Mouse (Mus musculus) neural tube, embryonic 14.5 days (tissue): ENCODE results near the gene Tmem200a. TPM values are rescaled to one million over a fixed set of nuclear protein-coding genes. Genes with fewer than 3 reads are reported as not detected.
A peak's percentile ranks its signal among the peaks of the same experiment; 100 is the strongest.

Source experiments
- ATAC-seq: fragments of 200-750 bp; cut with Nextera tagmentation; 2 replicates; pipeline ENCODE4 v1.8.0; 2017; ENCODE audit warnings: low read depth, mild to moderate bottlenecking, moderate TSS enrichment, moderate library complexity
- H3K27ac ChIP-seq: fragments of 300-500 bp; sonication (generic); 2 replicates; pipeline ENCODE4 v1.5.1; 2014; ENCODE audit warnings: low read depth, mild to moderate bottlenecking, control low read depth, low read length, moderate library complexity, mixed read lengths
- H3K27me3 ChIP-seq: fragments of 300-500 bp; sonication (generic); 2 replicates; pipeline ENCODE4 v1.6.1; 2014; ENCODE audit warnings: low read length; ENCODE audit not compliant: control insufficient read depth, insufficient read depth
- H3K36me3 ChIP-seq: fragments of 300-500 bp; sonication (generic); 2 replicates; pipeline ENCODE4 v1.6.1; 2014; ENCODE audit warnings: low read length, mixed read lengths; ENCODE audit not compliant: control insufficient read depth, insufficient read depth
- H3K4me1 ChIP-seq: fragments of 300-500 bp; sonication (generic); 2 replicates; pipeline ENCODE4 v1.6.1; 2014; ENCODE audit warnings: low read length; ENCODE audit not compliant: control insufficient read depth, insufficient read depth
- H3K4me2 ChIP-seq: fragments of 300-500 bp; sonication (generic); 2 replicates; pipeline ENCODE4 v1.6.1; 2014; ENCODE audit warnings: mild to moderate bottlenecking, low read depth, low read length, control low read depth
- H3K4me3 ChIP-seq: fragments of 300-500 bp; sonication (generic); 2 replicates; pipeline ENCODE4 v1.5.1; 2014; ENCODE audit warnings: low read depth, low read length, control low read depth, mixed read lengths
- H3K9ac ChIP-seq: fragments of 300-500 bp; sonication (generic); replicated peaks from 2 replicates; pipeline ENCODE4 v1.6.1; 2014; ENCODE audit warnings: low read depth, mild to moderate bottlenecking, control low read depth, low read length, mixed read lengths
- H3K9me3 ChIP-seq: fragments of 300-500 bp; sonication (generic); 2 replicates; pipeline ENCODE4 v1.6.1; 2016; ENCODE audit warnings: low read length; ENCODE audit not compliant: control insufficient read depth
- WGBS: fragments of 180-500 bp; shearing (Covaris S2); extraction: QIAGEN DNeasy Blood & Tissue Kit; methylation state at CpG from one replicate; pipeline ENCODE4 v1.1.7; 2014; 5-methylcytosine and 5-hydroxymethylcytosine counted together
- polyA plus RNA-seq: library from polyadenylated mRNA; unstranded; fragments of >200 nt; fragmentation: Nextera tagmentation; extraction: Ambion mirVana; gene quantifications from 2 replicates; pipeline ENCODE4 v1.2.1, GENCODE M21; 2014

Tmem200a gene
- polyA plus RNA-seq, 1 experiment from 2014 or later = 22.6 TPM

DNA sequence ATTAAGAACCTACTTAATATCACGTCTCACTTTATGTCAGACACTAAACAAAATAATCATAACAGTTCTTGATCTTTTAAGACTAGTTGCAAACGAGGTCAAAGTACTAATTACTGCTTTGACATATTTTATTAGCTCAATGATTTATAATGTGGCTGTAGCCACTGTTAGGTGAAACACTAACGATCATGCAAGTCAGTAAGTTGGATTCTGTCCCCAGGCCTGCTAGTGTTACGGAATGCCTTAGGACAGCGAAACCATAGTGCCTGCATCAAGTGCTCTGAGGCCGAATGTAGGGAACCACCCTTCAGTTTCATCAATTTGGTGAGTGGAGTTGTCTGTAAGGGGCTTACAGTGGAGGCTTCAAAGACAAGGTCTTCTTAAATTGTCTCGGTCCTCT lies 126.0 kb downstream of the Tmem200a start:
- 62% methylated on average over 7 of the region's 7 CpGs for WGBS
- Histone ChIP-seq H3K9me3 (no peaks in the 10 kb centered on the region), H3K27me3 (no peaks in the 10 kb centered on the region), H3K27ac (no peak overlapping the region), H3K4me3 (no peak overlapping the region), H3K4me1 (no peaks in the 10 kb centered on the region), H3K4me2 (no peak overlapping the region), H3K9ac (no peak overlapping the region), H3K36me3 (no peaks in the 10 kb centered on the region)
- no peak for ATAC-seq

DNA sequence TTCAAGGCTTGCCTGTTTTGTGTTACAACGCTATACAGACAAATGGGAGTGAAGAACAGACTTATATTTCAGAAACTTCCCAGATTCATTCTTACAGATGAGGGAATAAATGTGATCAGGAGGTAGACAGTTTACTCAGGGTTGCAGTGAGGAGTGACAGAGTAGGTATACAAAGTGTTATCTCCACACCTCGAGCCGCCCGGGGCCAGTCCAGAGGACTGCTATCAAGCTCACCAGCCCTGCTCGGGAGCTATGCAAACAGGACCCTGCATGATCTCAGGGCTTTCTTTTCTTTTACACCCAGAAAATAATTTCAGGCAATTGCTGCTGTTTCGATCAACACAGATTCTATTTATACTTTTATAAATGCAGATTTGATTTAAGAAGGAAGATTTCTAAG lies 126.7 kb downstream of the Tmem200a start:
- Histone ChIP-seq H3K4me1 (no peaks in the 10 kb centered on the region), H3K9me3 (no peaks in the 10 kb centered on the region), H3K9ac (no peak overlapping the region), H3K36me3 (no peaks in the 10 kb centered on the region), H3K4me2 (no peak overlapping the region), H3K27ac (no peak overlapping the region), H3K4me3 (no peak overlapping the region), H3K27me3 (no peaks in the 10 kb centered on the region)
- ATAC-seq = no peak
- WGBS = 92% methylated on average over 6 of the region's 6 CpGs

DNA sequence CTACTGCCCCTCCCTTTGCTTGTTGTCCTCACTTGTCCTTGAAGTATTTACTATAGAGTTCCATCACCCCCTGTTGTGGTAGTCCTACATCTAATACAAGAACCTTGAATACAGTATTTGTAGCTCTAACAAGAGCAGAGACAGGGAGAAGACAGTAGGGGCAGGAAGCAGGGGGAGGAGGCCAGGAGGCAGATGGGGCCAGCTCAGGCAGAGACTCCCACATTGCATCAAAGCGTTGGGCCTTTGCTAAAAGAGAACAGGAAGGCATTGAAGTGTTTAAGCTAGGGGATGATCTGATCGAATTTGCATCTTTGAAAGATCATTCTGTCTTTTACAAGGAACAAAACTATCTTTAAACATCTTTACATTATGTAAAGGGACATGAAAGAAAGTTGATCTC lies 133.0 kb downstream of the Tmem200a start:
- Histone ChIP-seq H3K9ac (no peak overlapping the region), H3K4me3 (no peak overlapping the region), H3K27ac (no peak overlapping the region), H3K4me2 (no peak overlapping the region), H3K27me3 (no peaks in the 10 kb centered on the region), H3K4me1 (no peaks in the 10 kb centered on the region), H3K9me3 (no peaks in the 10 kb centered on the region), H3K36me3 (no peaks in the 10 kb centered on the region)
- WGBS = 70% methylated on average over 2 of the region's 2 CpGs
- no peak for ATAC-seq

DNA sequence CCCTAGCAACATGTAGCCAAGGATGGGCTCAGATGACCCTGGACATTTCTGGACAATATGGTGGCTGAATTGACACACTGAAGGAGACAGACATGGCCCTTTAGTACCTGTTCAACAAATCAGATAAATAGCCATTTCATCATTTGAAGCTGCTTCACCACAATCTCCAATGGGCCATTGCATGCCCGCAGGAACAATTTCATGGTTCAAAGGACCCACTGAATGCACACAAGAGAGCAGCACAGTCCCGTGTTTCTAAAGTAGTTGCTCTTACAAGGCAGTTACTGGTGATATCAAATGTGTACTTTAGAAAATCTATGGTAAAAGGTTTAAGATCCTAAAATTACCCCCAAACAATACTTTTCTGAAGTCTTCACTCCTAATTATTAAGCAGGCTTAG lies 134.2 kb downstream of the Tmem200a start:
- H3K9ac ChIP-seq = no peak overlapping the region
- no peak overlapping the region for H3K4me2 ChIP-seq
- no peak overlapping the region for H3K27ac ChIP-seq
- no peaks in the 10 kb centered on the region for H3K4me1 ChIP-seq
- no peak for ATAC-seq
- H3K4me3 ChIP-seq = no peak overlapping the region
- WGBS = 15% methylated on average over 2 of the region's 2 CpGs
- no peaks in the 10 kb centered on the region for H3K36me3 ChIP-seq
- H3K9me3 ChIP-seq = no peaks in the 10 kb centered on the region
- H3K27me3 ChIP-seq = no peaks in the 10 kb centered on the region

DNA sequence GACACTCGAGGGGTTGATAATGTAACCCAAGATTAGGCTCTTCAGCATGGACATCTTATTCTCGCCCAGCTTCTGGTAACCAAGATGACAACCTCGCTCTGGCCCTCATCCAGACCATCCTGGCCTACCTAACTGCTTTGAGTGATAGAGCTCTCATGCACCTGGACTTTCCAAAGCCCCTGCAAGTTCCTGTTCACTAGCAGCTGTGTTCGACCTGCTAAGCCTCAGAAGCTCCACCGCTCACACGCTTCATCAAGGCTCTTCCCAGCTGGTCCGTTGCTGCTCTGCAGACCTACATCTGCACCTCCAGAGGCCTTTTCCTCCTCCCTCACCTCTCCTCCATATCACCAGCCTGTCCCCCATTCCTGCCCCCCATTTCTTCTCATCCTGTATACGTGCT lies 147.1 kb downstream of the Tmem200a start:
- 90% methylated on average over 8 of the region's 8 CpGs for WGBS
- ATAC-seq = no peak
- Histone ChIP-seq H3K9me3 (no peaks in the 10 kb centered on the region), H3K4me1 (0 out of 2 replicates have a peak, but pooled peaks cover 6% of the 10 kb centered on the region), H3K36me3 (no peaks in the 10 kb centered on the region), H3K27me3 (no peaks in the 10 kb centered on the region), H3K9ac (no peak overlapping the region), H3K4me3 (no peak overlapping the region), H3K27ac (no peak overlapping the region), H3K4me2 (no peak overlapping the region)

DNA sequence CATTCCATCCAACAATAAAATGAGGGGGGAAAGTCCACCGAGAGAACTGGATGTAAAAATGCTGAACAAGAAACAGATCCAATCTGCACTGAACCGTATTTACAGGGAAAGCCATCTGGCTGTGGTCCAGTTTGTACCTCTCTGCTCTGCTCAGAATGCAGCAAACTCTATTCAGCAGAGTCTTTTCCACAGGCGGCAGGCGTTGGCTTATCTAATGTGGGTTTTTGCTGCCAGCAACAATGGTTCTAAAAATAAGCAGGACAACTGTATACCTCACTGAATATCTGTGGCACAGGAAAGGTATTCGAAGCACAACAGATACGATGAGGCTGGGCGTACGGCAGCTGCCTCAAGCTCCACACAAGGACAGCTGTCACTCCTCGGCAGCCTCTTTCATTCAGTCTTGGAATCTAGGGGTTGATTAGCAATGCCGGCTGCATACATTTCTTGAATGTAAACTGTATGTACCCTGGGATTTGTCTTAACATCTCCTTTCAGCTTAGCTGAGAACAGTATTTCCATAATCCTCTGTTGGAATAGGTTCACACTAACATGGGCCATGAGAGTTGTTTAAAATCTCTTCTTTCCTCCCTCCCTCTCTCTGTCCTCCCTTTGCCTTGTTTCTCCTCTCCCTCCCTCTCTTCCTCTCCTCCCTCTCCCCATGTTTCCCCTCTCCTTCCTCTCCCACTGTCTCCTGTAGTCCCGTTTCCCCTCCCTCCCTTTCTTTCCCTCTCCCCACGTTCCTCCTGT lies 149.3 kb downstream of the Tmem200a start:
- Histone ChIP-seq H3K4me1 (0 out of 2 replicates have a peak, but pooled peaks cover 6% of the 10 kb centered on the region), H3K27me3 (no peaks in the 10 kb centered on the region), H3K4me3 (no peak overlapping the region), H3K9ac (no peak overlapping the region), H3K9me3 (no peaks in the 10 kb centered on the region), H3K4me2 (peak overlapping the region; percentile 20; the same call in 1 of the 2 replicates), H3K27ac (no peak overlapping the region), H3K36me3 (no peaks in the 10 kb centered on the region)
- 25% methylated on average over 12 of the region's 12 CpGs for WGBS
- ATAC-seq = peak; percentile 57

DNA sequence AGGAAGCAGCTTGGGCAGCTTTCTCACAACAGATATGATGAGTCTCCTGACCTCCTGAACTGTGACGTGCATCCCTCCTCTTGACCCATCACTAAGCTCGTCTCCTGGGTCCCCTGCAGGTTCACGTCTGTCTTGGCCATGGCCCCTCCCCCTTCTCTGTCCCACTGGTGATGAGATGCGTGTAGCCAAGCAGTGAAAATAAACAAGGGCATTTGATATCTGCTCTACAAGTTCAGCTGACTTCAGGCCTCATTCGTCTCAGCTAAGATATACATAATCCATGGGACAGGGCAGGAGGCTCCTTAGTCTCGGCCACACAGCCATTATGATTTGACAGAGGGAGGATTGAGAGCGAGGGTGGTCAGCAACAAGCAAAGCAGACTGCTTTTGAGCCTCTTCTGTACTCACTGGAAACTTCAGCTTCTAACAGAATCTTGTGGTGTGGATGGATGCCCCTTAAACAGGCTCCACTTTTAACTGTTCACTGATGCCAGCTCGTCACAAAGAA lies 149.9 kb downstream of the Tmem200a start:
- H3K27ac ChIP-seq = no peak overlapping the region
- no peak overlapping the region for H3K9ac ChIP-seq
- no peaks in the 10 kb centered on the region for H3K36me3 ChIP-seq
- peak; percentile 47; the same call in 1 of the 2 replicates for ATAC-seq
- 0 out of 2 replicates have a peak, but pooled peaks cover 6% of the 10 kb centered on the region for H3K4me1 ChIP-seq
- H3K4me3 ChIP-seq = no peak overlapping the region
- no peaks in the 10 kb centered on the region for H3K9me3 ChIP-seq
- H3K4me2 ChIP-seq = 0 out of 2 replicates have a peak overlapping the region, but pooled peaks have one; percentile 20
- 26% methylated on average over 8 of the region's 8 CpGs for WGBS
- H3K27me3 ChIP-seq = no peaks in the 10 kb centered on the region

DNA sequence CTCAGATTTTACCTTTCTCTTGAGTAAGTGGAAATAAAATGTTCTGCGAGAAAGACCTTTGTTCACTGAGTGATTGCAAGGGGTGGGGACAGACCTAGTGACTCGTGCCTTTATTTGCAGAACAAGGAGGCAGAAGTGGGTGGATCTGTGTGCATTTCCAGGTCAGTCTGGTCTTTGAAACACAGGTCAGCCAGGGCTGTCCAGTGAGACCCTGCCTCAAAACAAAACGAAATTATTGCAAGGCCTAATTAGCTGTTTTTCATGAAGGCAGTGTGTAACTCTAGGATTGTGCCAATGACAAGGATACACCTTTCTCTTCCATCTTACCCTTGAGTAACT lies 150.4 kb downstream of the Tmem200a start:
- no peak overlapping the region for H3K27ac ChIP-seq
- H3K9ac ChIP-seq = no peak overlapping the region
- no peak overlapping the region for H3K4me2 ChIP-seq
- no peak overlapping the region for H3K4me3 ChIP-seq
- H3K27me3 ChIP-seq = no peaks in the 10 kb centered on the region
- H3K4me1 ChIP-seq = 0 out of 2 replicates have a peak, but pooled peaks cover 6% of the 10 kb centered on the region
- no peaks in the 10 kb centered on the region for H3K36me3 ChIP-seq
- no peaks in the 10 kb centered on the region for H3K9me3 ChIP-seq
- 20% methylated on average over 3 of the region's 3 CpGs for WGBS
- ATAC-seq = 0 out of 2 replicates have a peak, but pooled peaks have one; percentile 15
